Mouse (Mus musculus): ENCODE results near the gene Gpr157.

The Gpr157 gene

DNA sequence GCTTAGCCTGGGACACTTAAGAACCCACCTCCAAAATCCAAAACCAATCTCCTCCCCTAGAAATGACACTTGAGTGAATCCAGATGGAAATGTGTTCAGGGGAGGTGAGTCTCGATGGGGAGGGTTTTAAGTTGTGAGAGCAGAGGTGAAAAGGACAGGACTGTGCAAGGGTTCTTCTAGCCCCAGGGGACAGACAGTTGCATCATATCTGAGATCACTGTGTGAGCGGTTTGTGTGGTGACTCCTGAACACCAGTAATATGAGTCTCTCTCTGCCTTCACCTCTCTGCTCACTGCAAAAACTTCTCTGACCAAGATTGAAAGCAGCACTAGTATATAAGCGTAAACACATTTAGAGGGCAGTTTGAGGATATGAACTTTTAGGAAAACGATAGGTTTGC, 59.1 kb downstream of the Gpr157 start:
- no peak for DNase-seq (ENCODE audit: low read depth, low spot score)

GRCm38 (mm10) chr4:150151045-150151444, 63.9 kb downstream of the Gpr157 start:
- no peak for DNase-seq (ENCODE audit: low read depth, low spot score)

DNA sequence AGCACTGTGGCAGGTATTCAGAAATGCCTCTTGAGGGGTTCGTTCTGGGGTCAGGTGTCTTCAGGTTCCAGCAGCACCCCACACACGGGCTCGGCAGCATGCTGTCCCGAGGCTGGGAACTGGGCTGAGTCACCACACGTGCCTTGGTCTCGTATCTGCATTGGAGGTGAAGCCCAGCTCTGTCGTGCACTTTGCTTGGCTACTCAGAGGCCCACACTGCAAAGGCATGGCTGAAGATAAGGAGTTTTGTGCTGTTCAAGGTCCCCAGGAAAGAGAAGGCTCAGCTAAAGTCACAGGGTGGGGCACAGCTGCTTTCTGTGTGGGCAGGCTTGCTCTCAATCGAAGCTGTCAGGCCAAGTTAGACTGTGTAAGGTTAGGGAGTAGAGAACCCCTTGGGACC, 65.3 kb downstream of the Gpr157 start:
- DNase-seq (ENCODE audit: low read depth, low spot score) = no peak

DNA sequence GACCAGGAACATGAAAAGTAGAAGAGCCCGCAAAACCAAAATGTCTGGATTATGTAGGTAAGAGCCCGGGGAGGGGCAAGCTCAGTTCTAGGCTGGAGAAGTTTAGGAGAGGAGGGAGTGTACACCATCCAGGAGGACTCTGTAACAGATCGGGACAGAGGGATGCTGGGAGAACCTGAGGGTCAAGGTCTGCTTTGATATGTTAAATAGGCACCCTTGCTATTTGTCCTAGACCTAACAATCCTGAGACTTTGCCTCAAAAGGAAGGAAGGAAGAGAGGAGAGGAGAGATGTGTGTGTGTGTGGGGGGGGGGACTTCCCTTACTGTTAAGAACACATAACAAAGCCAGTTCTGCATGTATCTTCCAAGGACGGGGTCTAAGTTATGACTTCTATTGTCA, 68.1 kb downstream of the Gpr157 start:
- DNase-seq (ENCODE audit: low read depth, low spot score) = no peak
